28 mouse cellular contexts compared by ENCODE assay signal in the genomic region with DNA sequence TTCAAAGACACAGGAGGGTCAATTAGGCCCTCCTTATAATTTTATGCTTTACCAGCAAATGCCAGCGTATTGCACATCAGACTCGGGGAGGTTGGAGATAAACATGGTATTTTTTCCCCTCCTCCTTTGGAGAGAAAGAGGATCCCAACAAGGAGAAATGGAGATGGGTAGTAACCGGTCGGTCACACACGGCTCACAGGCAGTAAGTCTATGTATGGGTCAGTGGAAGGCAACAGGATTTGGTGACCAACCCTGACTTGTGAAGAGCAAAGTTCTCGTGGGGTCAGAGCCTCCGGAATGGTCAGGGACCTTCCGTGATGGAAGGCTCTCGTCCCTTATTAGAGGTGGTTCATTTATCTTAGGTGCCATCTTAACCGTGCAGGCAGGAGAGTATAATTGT.
"Had no signal": no experiment of that assay in that cellular context is flagged by ENCODE, and none has a peak within 500 bp of the region (broad histone marks: within the 10 kb centered on the region; RNA-seq: fewer than 3 reads in every experiment).

No protein-coding gene starts in this region.

- H3K4me1 ChIP-seq: forebrain, embryonic 15.5 days had no signal

- H3K4me3 ChIP-seq: embryonic facial prominence, embryonic 10.5 days; embryonic facial prominence, embryonic 12.5 days; embryonic facial prominence, embryonic 13.5 days; embryonic facial prominence, embryonic 15.5 days; erythroblast, embryonic 14.5 days; forebrain, embryonic 10.5 days; forebrain, embryonic 12.5 days; forebrain, embryonic 13.5 days; forebrain, embryonic 15.5 days; gastrocnemius, adult 2 months had no signal

- DNase-seq: cerebellum, adult 18-20 months; cerebellum, adult 2 months; cerebellum, adult 8-10 months; cerebellum, adult 9-10 months; cerebellum, adult 9-11 months; cerebellum, postnatal 10 days; cerebellum, postnatal 14 days; cerebellum, postnatal 25 days; cerebellum, postnatal 36 days; embryo, embryonic 11 days; forebrain, postnatal 0 days; gastrocnemius, adult 2 months; gastrocnemius, postnatal 10 days; gastrocnemius, postnatal 14 days; gastrocnemius, postnatal 25 days; gastrocnemius, postnatal 36 days; heart, adult 11 months had no signal

- H3K27me3 ChIP-seq: embryonic facial prominence, embryonic 12.5 days; embryonic facial prominence, embryonic 13.5 days; embryonic facial prominence, embryonic 15.5 days; forebrain, embryonic 13.5 days; forebrain, embryonic 15.5 days had no signal

- H3K9me3 ChIP-seq: embryonic facial prominence, embryonic 10.5 days; embryonic facial prominence, embryonic 12.5 days; embryonic facial prominence, embryonic 15.5 days; forebrain, embryonic 10.5 days; forebrain, embryonic 13.5 days; forebrain, embryonic 15.5 days had no signal

- H3K9ac ChIP-seq: embryonic facial prominence, embryonic 12.5 days; embryonic facial prominence, embryonic 13.5 days; embryonic facial prominence, embryonic 15.5 days; forebrain, embryonic 12.5 days; forebrain, embryonic 13.5 days; forebrain, embryonic 15.5 days; forebrain, postnatal 0 days had no signal

- H3K36me3 ChIP-seq: embryonic facial prominence, embryonic 10.5 days; embryonic facial prominence, embryonic 12.5 days; embryonic facial prominence, embryonic 13.5 days; embryonic facial prominence, embryonic 15.5 days; forebrain, embryonic 10.5 days; forebrain, embryonic 12.5 days; forebrain, embryonic 15.5 days had no signal

- H3K4me2 ChIP-seq: embryonic facial prominence, embryonic 12.5 days; embryonic facial prominence, embryonic 13.5 days; embryonic facial prominence, embryonic 15.5 days; forebrain, embryonic 12.5 days; forebrain, embryonic 13.5 days; forebrain, embryonic 15.5 days had no signal

- H3K27ac ChIP-seq: embryonic facial prominence, embryonic 10.5 days; embryonic facial prominence, embryonic 12.5 days; embryonic facial prominence, embryonic 13.5 days; embryonic facial prominence, embryonic 15.5 days; forebrain, embryonic 10.5 days; forebrain, embryonic 12.5 days; forebrain, embryonic 13.5 days; forebrain, embryonic 15.5 days; gastrocnemius, adult 2 months had no signal

- ATAC-seq: forebrain, embryonic 13.5 days; forebrain, embryonic 14.5 days; forebrain, embryonic 15.5 days; forebrain, embryonic 16.5 days; forebrain, postnatal 0 days had no signal
